Mouse (Mus musculus) midbrain, embryonic 15.5 days (tissue): ENCODE measurements around the gene Klrg1. TPM values are rescaled to one million over a fixed set of nuclear protein-coding genes. Genes with fewer than 3 reads are reported as not detected.

ENCODE experiments used
- polyA plus RNA-seq: library from polyadenylated mRNA; unstranded; fragments of >200 nt; fragmentation: Nextera tagmentation; extraction: Ambion mirVana; gene quantifications from 2 replicates; pipeline ENCODE4 v1.2.1, GENCODE M21; 2015

Gene Klrg1
- polyA plus RNA-seq, 1 experiment from 2014 or later = 1.4 TPM

Other genes with a start within 250 kb of the Klrg1 start
- 49.6 and 53.4 TPM in 2 replicates for gene M6pr, start 25.8 kb upstream of the Klrg1 start, polyA plus RNA-seq
- 36.1 and 38.6 TPM in 2 replicates for gene Phc1, start 57.7 kb upstream of the Klrg1 start, polyA plus RNA-seq
- 120 and 121 TPM in 2 replicates for gene Rimklb, start 215.9 kb upstream of the Klrg1 start, polyA plus RNA-seq
- 2.3 and 3.7 TPM in 2 replicates for gene Mfap5, start 223.0 kb upstream of the Klrg1 start, polyA plus RNA-seq